Mouse (Mus musculus): ENCODE measurements around the gene Mrps18c. TPM values are rescaled to one million over a fixed set of nuclear protein-coding genes. Genes with fewer than 3 reads are reported as not detected.
A peak's percentile ranks its signal among the peaks of the same experiment; 100 is the strongest.

Gene Mrps18c
- polyA plus RNA-seq (2012; rRNA removed), result 9.9 and 16.5 TPM in 2 replicates

- WGBS, result under 1% methylated on average over 67 of the region's 67 CpGs
- H3K4me1 ChIP-seq (ENCODE audit: control insufficient read depth, insufficient read depth, low read length), result peaks cover 4% of the 10 kb centered on the region; the same call in 1 of the 2 replicates
- peak; percentile 86 for DNase-seq
- peak within 1 kb of the TSS; percentile 78 for H3K4me3 ChIP-seq (replicated peaks; ENCODE audit: extremely low read depth, low read depth, low read length)
- 0 out of 2 replicates have a peak, but pooled peaks have one; percentile 31 for TF ChIP-seq POLR2A (IDR thresholded peaks at IDR 0.05; ENCODE audit: borderline replicate concordance, extremely low read depth, low read depth, low read length)
- TF ChIP-seq CTCF (IDR thresholded peaks at IDR 0.05; ENCODE audit: insufficient read depth, low read length), result no peak
Observed at GRCm38 (mm10) chr5:100798165-100798860, at the start of gene Mrps18c, which contains the start of gene Helq. Gene Mrps18c, plus strand, starts transcription at chr5:100798627. Gene Helq, minus strand, starts transcription at chr5:100798598.

GRCm38 (mm10) chr5:100750617-100751255 is 47.7 kb upstream of the Mrps18c start:
- Histone ChIP-seq H3K4me1 (ENCODE audit: control insufficient read depth, insufficient read depth, low read length) (no peaks in the 10 kb centered on the region), H3K4me3 (replicated peaks; ENCODE audit: extremely low read depth, low read depth, low read length) (no peak overlapping the region)
- 64% methylated on average over 10 of the region's 10 CpGs for WGBS
- no peak for DNase-seq
- TF ChIP-seq CTCF (IDR thresholded peaks at IDR 0.05; ENCODE audit: insufficient read depth, low read length) (no peak), POLR2A (IDR thresholded peaks at IDR 0.05; ENCODE audit: borderline replicate concordance, extremely low read depth, low read depth, low read length) (no peak)

GRCm38 (mm10) chr5:100751655-100752054 is 46.8 kb upstream of the Mrps18c start:
- no peaks in the 10 kb centered on the region for H3K4me1 ChIP-seq (ENCODE audit: control insufficient read depth, insufficient read depth, low read length)
- 51% methylated on average over 4 of the region's 4 CpGs for WGBS
- no peak overlapping the region for H3K4me3 ChIP-seq (replicated peaks; ENCODE audit: extremely low read depth, low read depth, low read length)
- TF ChIP-seq CTCF (IDR thresholded peaks at IDR 0.05; ENCODE audit: insufficient read depth, low read length) (no peak), POLR2A (IDR thresholded peaks at IDR 0.05; ENCODE audit: borderline replicate concordance, extremely low read depth, low read depth, low read length) (no peak)
- DNase-seq, result no peak

DNA sequence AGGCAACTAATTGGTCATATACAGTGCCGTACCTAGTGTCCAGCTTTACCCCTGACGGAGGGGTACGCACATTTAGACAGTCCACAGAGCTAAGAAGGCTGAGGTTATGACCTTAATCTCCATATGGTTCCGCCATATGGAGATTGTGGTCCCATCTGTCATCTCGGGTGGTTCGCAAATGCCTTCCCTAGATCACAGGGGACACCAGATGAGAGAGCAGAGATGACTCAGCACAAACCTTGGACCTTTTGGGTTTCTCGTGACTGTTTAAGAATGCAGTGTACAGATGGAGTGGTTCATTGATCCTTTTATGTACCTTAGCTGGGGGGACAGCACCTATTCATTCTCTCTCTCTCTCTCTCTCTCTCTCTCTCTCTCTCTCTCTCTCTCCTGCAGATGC is 45.0 kb upstream of the Mrps18c start:
- DNase-seq, result no peak
- Histone ChIP-seq H3K4me3 (replicated peaks; ENCODE audit: extremely low read depth, low read depth, low read length) (no peak overlapping the region), H3K4me1 (ENCODE audit: control insufficient read depth, insufficient read depth, low read length) (no peaks in the 10 kb centered on the region)
- no peak for TF ChIP-seq POLR2A (IDR thresholded peaks at IDR 0.05; ENCODE audit: borderline replicate concordance, extremely low read depth, low read depth, low read length)
- TF ChIP-seq CTCF (IDR thresholded peaks at IDR 0.05; ENCODE audit: insufficient read depth, low read length), result no peak
- WGBS, result 62% methylated on average over 7 of the region's 7 CpGs

DNA sequence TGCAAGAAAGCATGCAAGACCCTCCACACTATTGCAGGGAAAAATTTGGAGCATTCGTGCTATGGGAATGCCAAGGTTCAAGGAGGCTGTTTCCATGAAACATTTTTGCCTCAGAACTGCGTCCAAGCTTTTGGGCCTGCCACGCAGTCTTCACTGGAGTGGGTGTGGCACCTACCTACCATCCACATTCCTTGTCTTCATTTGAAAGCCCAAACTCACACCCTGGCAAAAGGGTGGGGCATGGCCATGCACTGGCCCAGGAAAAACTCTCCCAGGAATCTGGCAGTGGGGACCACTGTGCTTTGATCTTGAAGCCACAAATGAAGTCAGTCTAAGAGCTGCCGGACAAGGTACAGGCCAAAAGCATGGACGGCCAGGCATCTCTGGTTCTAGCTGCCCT is 40.3 kb upstream of the Mrps18c start:
- TF ChIP-seq CTCF (IDR thresholded peaks at IDR 0.05; ENCODE audit: insufficient read depth, low read length), result no peak
- no peak for TF ChIP-seq POLR2A (IDR thresholded peaks at IDR 0.05; ENCODE audit: borderline replicate concordance, extremely low read depth, low read depth, low read length)
- no peak for DNase-seq
- Histone ChIP-seq H3K4me3 (replicated peaks; ENCODE audit: extremely low read depth, low read depth, low read length) (no peak overlapping the region), H3K4me1 (ENCODE audit: control insufficient read depth, insufficient read depth, low read length) (no peaks in the 10 kb centered on the region)
- 93% methylated on average over 5 of the region's 5 CpGs for WGBS

- no peak for DNase-seq
- Histone ChIP-seq H3K4me1 (ENCODE audit: control insufficient read depth, insufficient read depth, low read length) (no peaks in the 10 kb centered on the region), H3K4me3 (replicated peaks; ENCODE audit: extremely low read depth, low read depth, low read length) (no peak overlapping the region)
- whole genome bisulfite sequencing, result 85% methylated on average over 10 of the region's 10 CpGs
- TF ChIP-seq CTCF (IDR thresholded peaks at IDR 0.05; ENCODE audit: insufficient read depth, low read length) (no peak), POLR2A (IDR thresholded peaks at IDR 0.05; ENCODE audit: borderline replicate concordance, extremely low read depth, low read depth, low read length) (no peak)
Observed at GRCm38 (mm10) chr5:100760049-100760663, 38.3 kb upstream of the Mrps18c start.

- 90% methylated on average over 7 of the region's 7 CpGs for WGBS
- H3K4me1 ChIP-seq (ENCODE audit: control insufficient read depth, insufficient read depth, low read length), result no peaks in the 10 kb centered on the region
- no peak for DNase-seq
- no peak overlapping the region for H3K4me3 ChIP-seq (replicated peaks; ENCODE audit: extremely low read depth, low read depth, low read length)
- TF ChIP-seq POLR2A (IDR thresholded peaks at IDR 0.05; ENCODE audit: borderline replicate concordance, extremely low read depth, low read depth, low read length) (no peak), CTCF (IDR thresholded peaks at IDR 0.05; ENCODE audit: insufficient read depth, low read length) (no peak)
Observed at GRCm38 (mm10) chr5:100761736-100762135, 36.7 kb upstream of the Mrps18c start.

GRCm38 (mm10) chr5:100766026-100766425 is 32.4 kb upstream of the Mrps18c start:
- TF ChIP-seq CTCF (IDR thresholded peaks at IDR 0.05; ENCODE audit: insufficient read depth, low read length) (no peak), POLR2A (IDR thresholded peaks at IDR 0.05; ENCODE audit: borderline replicate concordance, extremely low read depth, low read depth, low read length) (no peak)
- Histone ChIP-seq H3K4me1 (ENCODE audit: control insufficient read depth, insufficient read depth, low read length) (no peaks in the 10 kb centered on the region), H3K4me3 (replicated peaks; ENCODE audit: extremely low read depth, low read depth, low read length) (no peak overlapping the region)
- WGBS, result 97% methylated on average over 7 of the region's 7 CpGs
- DNase-seq, result no peak

DNA sequence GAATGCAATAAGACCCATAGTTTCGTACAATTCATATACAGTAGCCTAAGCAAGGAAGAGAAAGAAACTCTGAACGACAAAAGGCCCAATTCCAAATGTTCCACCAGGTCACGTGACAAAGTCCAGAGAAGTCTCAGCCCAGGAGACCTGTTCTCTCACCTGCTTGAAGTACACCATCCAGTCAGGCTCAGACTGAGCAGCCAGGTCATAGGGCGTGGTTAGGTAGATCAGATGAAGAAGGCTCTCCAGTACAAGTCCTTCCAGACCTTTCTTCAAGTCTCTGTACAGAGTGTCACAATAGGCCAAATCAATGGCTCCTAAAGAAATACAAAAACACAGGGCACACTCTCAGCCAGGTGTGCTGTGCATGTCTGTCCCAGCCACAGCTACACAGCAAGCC is 26.9 kb upstream of the Mrps18c start:
- Histone ChIP-seq H3K4me3 (replicated peaks; ENCODE audit: extremely low read depth, low read depth, low read length) (no peak overlapping the region), H3K4me1 (ENCODE audit: control insufficient read depth, insufficient read depth, low read length) (no peaks in the 10 kb centered on the region)
- TF ChIP-seq POLR2A (IDR thresholded peaks at IDR 0.05; ENCODE audit: borderline replicate concordance, extremely low read depth, low read depth, low read length) (no peak), CTCF (IDR thresholded peaks at IDR 0.05; ENCODE audit: insufficient read depth, low read length) (no peak)
- DNase-seq, result no peak
- 92% methylated on average over 4 of the region's 4 CpGs for WGBS
